Mouse (Mus musculus) thymus, postnatal 36 days (tissue): ENCODE results near the gene Mroh3.

ENCODE experiments used
- DNase-seq, 2 experiments: peaks; one replicate each; pipeline ENCODE4 v3.0.0; 2022; ENCODE audit warnings: mixed read lengths in 2 of 2

Gene Mroh3

DNA sequence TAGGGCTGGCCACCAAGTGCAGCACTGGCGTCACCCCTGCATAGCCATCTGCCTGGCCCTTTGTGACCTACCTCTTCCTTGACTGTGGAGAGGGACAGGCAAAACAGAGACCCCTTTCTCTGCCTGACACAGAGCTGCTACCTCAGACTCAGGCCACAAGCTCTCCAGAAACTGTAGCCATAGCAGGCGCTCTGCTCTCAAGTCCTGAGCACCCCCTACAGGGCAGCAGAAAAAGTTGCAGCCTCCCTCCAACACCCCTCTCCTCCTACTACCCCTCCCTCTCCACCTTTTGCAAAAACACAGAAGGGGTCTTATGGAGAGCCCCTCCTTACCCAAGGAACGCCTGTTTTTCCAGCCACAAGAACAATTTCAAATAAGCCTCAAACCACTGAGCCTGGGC lies at the start of gene Mroh3:
Gene Mroh3, minus strand, starts transcription at position 26 of the 400 bp plus-strand sequence.
- peak; percentile 22 to 35 for DNase-seq

GRCm38 (mm10) chr1:136260635-136261238 lies 48.1 kb upstream of the Mroh3 start, which contains the start of gene Gpr25:
Gene Gpr25, minus strand, starts transcription at chr1:136260873.
- peak in 1 of 2 experiments; percentile 33 for DNase-seq

GRCm38 (mm10) chr1:136259893-136260634 lies 47.4 kb upstream of the Mroh3 start:
- peak; percentile 29 to 45 for DNase-seq

- peak in 1 of 2 experiments; percentile 22 for DNase-seq
Measured at GRCm38 (mm10) chr1:136259543-136259892, 46.9 kb upstream of the Mroh3 start.

GRCm38 (mm10) chr1:136258495-136258894 lies 45.9 kb upstream of the Mroh3 start:
- DNase-seq: peak; percentile 40 to 67

GRCm38 (mm10) chr1:136255657-136256056 lies 43.0 kb upstream of the Mroh3 start:
- peak in 1 of 2 experiments; percentile 52 for DNase-seq

DNA sequence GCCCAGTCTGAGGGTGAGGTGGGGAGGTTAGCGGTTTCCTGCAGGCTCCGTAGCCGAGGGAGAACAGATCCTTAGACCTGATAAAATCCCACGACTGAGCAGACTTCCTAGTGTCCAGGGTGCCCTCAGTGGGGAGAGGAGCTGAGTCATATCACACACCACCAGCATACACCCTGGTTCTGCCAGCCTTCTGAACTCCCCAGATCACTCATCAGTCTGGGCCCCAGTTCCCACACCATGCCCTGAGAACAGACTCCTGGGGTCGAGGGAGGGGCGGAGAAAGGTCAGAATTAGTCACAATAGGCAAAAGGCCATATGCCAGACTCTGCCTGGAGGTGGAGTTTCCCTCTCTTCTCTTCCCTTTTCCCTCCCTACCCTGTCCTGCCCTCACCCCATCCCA lies 42.5 kb upstream of the Mroh3 start:
- DNase-seq: no peak

DNA sequence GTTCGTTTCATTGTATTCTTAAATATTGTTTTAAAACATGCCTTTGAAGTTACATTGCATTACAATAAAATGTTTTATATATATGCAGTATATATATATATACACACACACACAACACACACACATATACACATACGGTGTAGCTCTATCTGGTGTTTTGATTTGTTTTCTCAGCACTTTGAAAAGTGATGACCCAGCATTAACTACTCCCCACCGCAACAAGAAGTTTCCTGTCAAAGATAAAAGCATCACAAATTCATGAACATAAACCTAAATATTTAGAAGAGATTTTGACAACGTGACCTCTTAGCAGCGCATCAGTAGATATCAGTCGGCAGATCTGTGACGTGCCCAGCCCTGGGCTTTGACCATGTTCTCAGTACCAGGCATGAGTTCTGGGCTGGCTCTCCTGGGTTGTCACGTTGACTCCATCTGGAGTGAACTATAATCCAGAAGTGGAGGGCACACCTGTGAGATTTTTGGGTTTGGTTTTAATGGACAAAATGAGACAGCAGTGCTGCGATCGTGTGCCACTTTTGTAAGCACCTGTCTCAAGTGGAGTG lies 42.0 kb upstream of the Mroh3 start:
- no peak for DNase-seq

DNA sequence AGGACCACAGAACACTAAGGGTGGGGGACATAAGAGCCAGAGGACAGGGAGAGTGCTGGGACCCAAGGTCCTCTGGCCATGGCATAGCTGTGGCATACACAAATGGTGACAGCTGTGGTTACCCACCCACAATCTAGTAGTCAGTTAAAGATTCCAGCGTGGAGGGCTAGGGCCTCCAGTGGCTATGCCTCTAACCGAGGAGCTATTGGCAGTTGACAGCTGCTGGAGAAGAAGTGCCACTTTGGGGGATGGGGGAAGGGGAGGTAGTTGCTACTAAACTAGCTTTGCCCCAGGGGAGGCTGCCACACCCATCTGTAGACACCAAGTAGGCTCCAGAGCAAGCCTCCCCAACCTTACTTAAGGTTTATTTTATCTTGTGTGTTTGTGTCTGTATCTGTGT lies 40.8 kb upstream of the Mroh3 start:
- peak; percentile 29 to 67 for DNase-seq

GRCm38 (mm10) chr1:136249662-136250061 lies 37.0 kb upstream of the Mroh3 start:
- no peak for DNase-seq

DNA sequence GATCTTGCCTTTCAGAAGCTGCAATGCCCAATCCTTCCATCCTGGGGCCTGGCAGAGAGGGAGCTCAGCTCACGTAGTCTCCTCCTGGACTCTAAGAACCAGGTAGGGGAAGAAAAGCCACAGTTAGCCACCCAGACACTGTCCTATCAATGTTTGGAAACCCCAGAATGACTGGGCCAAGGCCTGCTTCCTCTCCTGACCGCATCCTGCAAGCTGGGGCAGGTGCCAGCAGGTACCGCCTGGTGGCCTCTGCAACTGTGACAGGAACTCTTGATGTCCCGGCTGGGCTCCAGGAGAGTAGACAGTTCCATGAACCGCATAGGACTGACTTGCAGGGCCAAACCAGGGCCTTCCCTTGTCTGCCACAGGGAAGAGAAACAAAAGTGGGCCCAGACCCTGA lies 34.8 kb upstream of the Mroh3 start:
- peak in 1 of 2 experiments; percentile 36 for DNase-seq

DNA sequence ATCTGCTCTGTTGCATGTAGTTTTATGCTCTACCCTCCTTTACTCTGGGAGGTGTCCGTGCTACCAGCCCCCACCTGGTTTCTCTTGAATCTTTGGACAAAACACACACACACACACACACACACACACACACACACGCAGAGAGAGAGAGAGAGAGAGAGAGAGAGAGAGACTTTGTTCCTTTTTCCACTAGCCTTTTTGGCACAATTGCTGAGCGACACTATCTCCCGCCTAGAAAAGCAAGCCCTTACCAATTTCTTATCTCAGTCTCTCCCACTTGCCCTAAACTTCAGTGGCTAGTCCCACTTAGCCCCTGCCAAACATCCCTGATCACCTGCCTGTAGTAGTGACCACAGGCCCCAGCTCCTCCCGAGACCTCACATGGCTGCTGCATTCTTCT lies 31.8 kb upstream of the Mroh3 start:
- no peak for DNase-seq

- DNase-seq: no peak
Measured at GRCm38 (mm10) chr1:136241801-136242200, 29.2 kb upstream of the Mroh3 start.

- DNase-seq: no peak
Measured at GRCm38 (mm10) chr1:136238495-136238894, 25.9 kb upstream of the Mroh3 start.

DNA sequence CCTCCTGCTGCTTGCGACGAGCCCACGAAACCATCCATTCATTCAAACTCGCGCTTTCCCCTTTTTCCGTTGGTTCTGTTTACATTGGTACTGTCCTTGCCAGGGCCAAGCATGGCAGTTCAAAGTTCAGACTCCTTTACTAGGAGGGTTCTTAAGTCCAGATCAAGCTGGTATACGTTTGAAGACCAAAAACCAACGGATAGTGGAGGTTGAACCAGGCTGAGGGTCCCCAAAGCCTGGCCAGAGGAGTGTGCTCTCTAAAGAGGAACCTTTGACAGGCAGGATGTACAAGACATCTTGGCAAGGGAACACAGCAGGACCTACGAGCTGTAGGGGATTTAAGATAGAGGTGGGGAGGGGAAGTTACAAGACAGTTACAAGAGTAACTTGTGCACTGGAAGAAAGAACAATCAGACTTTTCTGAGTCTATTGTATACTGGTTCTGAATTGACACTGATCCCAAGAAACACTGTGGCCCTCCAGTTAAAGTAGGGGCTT lies 22.0 kb upstream of the Mroh3 start:
- no peak for DNase-seq

- peak; percentile 43 to 55 for DNase-seq
Measured at GRCm38 (mm10) chr1:136233892-136234594, 21.4 kb upstream of the Mroh3 start, which contains the start of gene Inava. Gene Inava, minus strand, starts transcription at chr1:136234264.

DNA sequence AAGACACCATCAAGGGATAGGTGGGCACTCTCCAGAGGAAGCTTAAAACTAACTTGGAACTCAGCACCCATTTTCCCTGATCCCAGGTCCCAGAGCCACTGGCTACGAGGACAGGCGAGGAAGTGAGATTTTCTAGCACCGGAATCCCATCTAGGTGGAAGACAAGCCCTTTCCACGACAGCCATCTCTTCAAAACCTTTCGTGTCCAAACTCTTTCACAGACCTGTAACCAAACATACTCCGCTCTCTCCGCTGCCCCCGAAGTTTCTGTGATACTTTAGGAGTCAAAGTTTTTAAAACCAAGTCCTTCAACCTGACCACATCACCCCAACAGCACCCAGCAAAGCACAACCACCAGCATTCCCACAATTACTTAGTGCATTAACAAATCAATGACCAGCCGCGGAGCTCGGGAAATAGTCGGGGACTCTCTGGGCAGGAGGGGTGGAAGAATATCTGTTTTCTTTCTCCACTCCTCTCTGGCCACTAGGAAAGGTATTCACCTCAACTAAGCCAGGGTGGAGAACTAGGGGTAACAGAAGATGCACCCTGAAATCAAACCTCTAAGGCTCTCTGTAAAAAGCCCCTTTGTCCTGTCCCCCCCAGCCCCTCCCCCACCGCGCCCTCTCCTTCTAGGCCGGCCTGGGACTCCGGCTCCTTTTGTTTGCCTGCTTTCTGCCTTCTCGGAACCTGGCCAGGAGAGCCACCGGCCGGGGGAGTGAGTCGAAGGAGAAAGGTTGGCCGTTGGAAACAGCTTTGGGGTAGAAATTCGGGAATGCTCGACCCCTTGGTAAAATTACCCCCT lies 20.6 kb upstream of the Mroh3 start:
- DNase-seq: no peak

DNA sequence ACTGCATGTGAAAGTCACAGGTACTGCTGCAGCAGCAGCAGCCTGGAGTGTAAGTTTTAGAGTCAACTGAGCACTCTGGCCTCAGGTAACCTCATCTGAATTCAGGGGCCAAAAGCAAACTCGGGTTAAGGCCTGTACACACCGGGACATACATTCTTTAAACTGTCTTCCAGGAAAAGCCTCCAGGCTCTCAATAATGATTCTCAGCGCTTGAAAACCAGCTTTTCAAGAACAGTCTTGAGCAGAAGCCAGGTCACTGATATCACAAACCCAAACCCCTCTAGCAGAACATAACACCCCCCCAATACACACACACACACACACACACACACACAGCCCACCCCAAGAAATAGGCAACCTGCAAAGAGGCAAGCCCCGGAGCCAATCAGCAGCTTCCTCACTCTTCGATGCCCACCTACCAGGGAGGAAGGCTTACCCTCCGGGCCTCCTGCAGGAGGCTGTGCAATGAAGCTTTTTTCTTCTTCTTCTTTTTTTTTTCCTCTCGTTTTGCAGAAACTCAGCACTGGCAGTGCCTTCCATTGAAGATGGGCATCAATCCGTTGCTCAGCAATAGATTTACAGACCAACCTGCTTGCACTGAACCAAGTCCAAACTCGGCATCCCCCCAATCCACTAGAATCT lies 19.8 kb upstream of the Mroh3 start:
- no peak for DNase-seq

- DNase-seq: no peak
Measured at GRCm38 (mm10) chr1:136231596-136231995, 19.0 kb upstream of the Mroh3 start.

GRCm38 (mm10) chr1:136230201-136230600 lies 17.6 kb upstream of the Mroh3 start:
- peak in 1 of 2 experiments; percentile 14 for DNase-seq

GRCm38 (mm10) chr1:136229040-136229373 lies 16.4 kb upstream of the Mroh3 start:
- no peak for DNase-seq
